Mouse (Mus musculus) spleen, adult 18-20 months (tissue): ENCODE data around the gene Lurap1.

Experiments used
- DNase-seq, 2 experiments: peaks; one replicate each; pipeline ENCODE4 v3.0.0; 2022; ENCODE audit warnings: mixed read lengths in 2 of 2

Gene Lurap1

DNA sequence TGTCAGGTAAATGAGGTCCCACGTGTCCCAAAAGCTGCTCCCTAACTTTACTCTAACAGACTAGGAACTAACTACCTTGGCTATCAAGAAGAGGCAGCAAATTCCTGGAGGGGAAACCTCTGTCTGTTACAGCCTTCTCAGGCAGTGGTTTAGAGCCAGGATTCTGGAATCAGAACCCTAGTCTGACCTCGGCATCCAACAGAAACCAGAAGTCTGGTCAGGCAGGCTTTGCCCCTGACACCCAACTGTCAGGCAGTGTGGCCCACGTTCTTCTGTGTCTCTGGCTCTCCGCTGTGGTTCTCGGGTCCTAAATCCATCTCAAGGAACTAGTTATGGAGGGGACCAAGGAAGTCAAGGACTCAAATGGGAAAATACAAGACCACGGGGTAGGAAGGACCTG lies at the start of gene Lurap1:
Lurap1 (minus strand) TSS at position 101 of the 400 bp plus-strand sequence.
- no peak for DNase-seq

DNA sequence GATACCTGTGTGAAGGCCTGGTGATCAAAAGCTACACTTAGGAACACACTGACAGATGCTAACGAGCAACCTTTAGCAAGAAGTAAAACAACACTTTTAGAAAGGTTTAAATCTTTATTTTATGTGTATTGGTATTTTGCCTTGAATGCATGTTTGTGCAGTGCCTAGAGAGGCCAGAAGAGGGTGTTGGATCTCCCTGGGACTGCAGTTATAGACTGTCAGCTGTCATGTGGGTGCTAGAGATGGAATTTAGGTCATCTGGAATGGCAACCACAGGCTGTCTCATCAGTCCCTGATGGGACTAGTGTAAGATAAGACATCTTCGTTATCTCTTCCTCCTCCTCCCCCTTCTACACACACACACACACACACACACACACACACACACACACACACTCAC lies 47.3 kb upstream of the Lurap1 start:
- DNase-seq = no peak

DNA sequence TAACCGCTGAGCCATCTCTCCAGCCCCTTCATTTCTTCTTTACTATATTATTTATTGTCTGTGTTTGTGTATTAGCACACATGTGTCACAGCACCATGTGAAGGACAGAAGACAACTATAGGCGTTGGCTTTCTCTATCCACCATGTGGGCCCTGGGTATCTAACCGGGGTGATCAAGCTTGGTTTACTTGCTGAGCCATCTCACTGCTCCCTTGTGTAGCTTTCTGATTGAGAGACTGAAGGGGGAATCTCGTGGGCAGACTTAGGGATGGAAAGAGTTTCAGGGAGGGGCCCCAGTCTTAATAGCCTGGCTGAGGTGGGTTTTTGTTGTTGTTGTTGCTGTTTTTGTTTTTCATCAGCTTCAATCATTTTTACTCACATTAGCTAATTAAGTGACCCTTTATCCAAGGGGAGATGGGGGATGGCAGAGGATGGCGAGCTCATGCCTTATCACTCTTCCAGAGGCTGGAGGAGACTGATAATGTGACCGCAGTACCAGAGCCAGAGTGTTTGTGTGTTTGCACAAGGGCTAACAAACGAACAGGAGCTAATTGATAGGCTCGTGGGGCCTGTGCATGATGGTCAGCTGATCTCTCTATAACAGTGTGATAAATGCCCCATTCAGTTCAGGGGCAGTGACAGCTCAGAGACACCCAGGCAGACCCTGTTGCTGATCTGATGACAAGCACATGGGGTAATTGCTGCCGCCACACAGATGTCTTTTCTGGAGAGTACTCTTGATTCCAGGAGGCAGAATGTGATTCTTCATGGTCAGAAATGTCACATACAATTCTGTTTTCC lies 42.6 kb upstream of the Lurap1 start:
- no peak for DNase-seq

DNA sequence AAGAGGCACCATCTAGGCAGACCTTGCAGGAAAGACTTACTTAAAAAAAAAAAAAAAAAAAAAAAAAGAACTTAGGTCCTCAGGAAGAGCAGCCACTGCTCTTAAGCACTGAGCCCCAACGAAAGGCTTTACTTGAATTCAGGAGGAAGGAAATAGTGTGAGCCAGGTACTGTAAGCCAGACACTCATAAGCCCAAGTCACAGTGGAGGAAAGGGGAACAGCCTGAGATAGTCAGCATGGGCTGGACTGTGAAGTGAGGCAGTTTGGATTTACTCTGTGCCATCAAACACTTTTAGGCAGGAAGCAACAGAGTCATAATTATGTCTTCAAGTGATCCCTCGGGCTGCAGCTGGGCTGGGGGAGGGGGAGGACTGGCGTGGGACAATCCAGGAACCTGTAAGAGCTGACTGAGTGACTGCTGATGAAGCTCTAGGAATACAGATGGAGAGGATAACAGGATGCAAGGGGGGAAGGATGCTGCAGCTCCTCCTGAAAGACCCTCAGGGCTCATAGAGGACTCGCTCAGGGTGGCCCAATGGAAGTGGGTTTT lies 41.2 kb upstream of the Lurap1 start:
- no peak for DNase-seq

DNA sequence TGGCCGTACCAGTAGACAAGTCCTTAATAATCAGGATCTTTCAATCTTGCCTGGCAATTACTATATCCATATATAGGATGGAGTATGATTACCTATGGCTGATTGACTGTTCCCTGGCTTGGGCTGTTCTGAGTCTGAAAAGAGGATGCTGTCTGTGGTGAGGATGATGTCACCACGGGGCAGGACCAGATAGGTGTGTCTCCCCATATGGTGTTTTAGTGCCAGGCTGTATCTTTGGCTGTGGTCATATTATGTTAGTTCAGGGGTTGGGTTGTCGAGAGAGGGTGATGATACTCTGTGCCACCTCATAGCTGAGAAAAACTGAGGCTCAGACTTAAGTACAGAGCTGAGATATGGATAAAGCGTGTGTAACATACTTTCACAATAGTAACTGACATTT lies 33.9 kb upstream of the Lurap1 start:
- no peak for DNase-seq

DNA sequence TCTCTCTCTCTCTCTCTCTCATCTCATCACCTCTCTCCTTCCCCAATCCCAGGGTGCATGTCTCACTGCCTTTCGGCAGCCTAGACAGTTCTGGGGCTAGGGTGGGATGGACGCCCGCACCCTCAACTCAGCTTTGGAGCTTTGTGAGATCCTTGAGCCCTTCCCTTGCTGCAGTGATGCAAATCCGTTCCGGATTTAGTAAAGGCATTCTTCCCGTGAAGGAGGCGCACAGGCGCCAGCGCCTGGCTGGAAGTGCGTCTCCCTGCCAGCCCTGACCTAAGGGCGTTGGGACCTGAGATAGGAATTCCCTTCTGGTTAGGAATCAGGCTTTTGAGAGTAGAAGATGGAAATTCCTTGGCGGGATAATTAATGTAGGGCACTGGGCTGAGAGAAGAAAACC lies 31.6 kb upstream of the Lurap1 start:
- DNase-seq = no peak

DNA sequence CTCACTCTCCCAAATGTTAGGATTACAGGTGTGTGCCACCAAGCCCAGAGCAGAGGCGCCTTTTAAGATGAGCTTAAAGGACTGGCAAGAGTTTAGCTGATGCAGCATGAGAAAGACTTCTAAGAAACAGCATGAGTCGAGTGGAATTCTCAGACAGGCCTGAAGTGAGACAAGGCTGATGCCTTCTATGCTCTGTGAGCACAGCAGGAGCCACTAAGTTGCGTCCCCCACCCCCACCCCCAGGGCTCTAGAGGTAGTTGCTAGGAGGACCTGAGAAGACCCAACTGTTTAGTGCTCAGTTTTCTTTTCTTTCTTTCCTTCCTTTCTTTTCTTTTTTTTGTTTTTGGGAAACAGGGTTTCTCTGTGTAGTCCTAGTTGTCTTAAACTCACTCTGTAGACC lies 30.9 kb upstream of the Lurap1 start:
- no peak for DNase-seq

DNA sequence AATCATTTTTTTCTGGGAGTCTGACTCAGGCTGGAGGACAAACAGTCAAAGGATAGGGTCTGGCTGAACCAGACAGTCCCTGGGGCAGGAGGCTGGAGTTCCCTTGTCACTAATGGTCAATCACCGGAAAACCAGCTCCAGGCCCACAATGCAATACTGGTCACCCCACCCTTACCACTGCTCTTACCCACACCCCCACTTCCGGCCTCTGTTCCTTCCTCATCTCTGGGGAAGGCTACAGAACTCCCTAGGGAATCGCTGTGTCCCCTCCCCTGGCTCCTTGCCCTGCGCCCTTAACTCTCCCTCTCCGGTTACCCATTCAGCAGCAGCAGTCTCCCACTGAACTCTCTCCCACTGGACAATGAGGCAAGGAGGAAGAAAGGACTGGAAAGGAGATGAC lies 26.0 kb upstream of the Lurap1 start:
- DNase-seq = peak; percentile 54 to 55

DNA sequence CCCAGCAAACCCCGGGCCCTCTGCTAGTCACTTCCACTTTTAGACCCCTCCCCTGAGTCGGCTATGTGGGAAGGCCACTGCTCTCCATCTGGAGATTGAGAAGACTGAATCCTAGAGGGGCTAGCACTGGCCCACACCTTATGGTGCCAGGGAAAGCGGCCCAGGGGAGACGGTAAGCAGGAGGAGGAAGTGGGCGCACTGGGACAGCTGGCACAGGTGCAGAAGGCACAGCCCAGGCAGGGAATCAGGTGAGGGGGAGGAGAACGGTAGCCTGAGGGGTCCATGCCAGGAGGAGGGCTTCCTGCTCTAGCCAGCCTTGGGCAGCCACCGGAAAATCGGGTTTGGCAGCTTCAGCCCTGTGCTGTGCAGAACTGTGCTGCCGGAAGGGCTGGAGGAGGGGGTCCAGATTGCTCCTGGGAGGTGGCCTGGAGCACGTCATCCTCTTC lies 25.4 kb upstream of the Lurap1 start:
- peak; percentile 25 to 37 for DNase-seq

DNA sequence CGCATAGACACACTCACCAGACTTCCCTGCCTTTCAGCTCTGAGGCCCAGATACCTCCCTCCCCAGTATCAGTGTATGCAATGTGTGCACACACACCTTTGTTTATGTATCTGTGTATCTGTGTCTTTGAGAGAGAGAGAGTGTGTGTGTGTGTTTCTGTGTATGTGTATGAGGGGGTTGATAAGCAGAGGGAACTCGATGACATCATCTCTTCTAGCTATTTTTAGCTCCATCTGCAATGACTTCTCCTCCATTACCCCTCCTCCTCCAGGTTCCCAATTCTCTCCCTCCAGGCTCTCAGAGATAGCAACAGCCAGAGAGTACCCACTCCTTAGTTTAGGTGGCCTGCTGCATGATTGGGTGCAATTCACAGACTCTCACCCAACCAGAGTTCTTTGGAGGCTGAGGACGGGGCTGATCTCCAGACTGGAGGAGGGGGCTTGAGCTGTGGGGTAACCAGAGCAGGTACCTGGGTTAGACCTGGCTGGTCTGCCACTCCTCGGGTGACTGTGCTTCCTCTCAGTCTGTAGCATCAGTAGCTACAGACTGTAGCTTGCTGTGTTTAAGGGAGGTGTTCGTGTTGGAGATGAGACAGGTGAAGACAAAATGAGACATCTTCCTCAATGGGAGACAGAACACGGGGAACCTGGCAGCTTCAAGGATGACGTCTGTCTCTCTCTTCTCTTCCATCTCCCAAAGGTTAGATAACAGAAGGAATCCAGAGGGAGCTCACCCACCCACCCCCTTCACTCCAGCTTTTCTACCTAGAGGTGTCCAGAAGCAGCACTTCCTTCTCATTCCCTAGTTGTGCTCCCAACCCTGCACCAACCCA lies 24.8 kb upstream of the Lurap1 start:
- DNase-seq = no peak

DNA sequence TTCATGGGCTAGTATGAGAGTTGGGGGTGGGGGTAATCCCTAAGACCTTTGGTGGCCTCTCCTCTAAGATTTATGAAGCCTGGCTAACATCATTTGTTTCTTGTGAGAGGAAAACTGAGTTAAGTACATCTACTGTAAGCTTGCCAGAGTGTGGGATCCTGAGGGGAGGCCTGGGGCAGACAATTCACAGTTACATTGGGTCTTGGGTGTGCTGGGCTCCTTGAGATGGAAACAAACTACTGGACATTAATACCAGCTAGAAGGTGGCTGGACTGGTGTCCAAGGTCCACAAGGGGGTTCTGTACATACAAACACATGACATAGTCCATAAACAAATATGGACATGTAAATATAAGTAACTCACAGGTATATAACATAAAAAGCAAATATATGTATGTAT lies 24.0 kb upstream of the Lurap1 start:
- DNase-seq = no peak

DNA sequence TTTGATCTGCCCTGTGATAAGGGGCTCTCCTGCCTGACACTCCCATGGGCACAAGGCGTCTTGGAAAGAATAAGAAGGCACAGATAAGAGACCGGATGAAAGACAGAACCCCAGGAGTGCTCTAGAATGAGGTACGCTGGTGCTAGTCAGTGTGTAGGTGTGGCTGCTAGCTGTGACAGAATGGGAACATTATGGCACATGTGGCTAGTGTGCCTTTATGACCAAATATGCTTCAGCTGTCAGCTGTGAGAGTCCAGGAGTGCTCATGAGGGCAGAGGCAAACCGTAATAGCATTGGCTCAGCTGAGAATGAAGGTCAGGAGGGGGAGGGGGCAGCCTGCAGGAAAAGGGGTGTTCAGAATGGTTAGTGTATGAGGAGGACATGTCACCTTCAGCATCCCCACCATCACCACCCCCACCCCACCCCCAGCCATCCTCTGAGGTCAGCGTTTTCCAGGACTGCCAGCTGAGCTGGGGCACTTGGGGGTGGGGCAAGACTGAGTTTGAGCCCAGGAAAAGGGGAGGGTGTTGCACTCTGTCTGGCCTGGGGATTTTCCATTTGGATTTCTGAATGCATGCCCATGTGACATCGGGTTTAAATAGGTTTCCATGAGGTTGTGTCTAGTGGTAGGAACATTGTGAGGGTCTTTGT lies 23.5 kb upstream of the Lurap1 start:
- no peak for DNase-seq

DNA sequence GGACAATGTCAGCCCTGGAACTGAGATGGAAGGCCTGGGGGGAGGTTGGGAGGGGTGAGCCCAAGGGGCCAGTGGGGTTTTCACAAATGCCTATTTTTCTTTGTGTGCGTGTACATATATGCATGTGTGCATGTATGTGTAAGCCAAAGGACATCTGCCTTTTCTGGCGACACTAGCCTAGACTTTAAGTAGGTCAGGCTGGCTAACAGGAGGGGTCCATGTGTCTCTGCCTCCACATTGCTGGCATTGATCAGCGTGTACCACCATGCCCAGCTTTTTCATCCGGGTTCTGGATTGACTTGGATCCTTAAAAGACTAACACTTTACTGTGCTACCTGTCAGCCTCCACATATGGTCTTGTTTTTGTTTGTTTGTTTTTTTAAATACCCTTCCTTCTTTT lies 22.6 kb upstream of the Lurap1 start:
- no peak for DNase-seq

DNA sequence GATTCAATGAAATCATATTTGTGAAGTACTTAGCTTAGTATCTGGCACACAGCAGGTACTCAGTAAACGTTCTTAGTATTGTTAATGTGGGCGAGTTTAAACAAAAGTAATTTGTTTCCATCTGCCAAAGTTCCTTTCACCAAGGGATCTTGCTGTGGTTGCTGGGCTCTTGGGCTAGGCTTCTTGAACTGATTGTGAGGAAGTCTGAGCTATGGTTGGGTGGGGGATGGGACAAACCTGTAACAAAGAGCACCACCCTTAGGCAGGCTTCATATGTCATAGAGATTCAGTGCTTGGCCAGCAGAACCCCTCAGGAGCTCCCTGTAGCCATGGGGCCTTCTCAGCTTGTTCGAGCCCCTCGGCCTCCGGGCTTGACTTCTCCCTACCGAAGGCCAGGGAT lies 21.9 kb upstream of the Lurap1 start, which contains the start of the genes 1700042G07Rik and Gm49337:
1700042G07Rik (plus strand) TSS at position 301 of the 400 bp plus-strand sequence.
Gm49337 (plus strand) TSS at position 313 of the 400 bp plus-strand sequence.
- no peak for DNase-seq

DNA sequence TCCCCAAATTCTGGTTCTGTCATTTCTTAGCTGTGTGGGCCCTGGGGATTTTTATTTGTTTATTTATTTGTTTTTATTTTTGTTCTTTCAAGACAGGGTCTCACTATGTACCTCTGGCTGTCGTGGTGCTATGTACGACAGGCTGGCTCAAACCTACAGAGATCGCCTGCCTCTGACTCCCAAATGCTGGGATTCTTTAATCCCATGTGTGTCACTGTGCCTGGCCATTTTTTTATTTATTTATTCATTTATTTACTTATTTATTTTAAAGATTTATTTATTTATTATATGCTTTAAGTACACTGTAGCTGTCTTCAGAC lies 18.2 kb upstream of the Lurap1 start:
- DNase-seq = no peak

DNA sequence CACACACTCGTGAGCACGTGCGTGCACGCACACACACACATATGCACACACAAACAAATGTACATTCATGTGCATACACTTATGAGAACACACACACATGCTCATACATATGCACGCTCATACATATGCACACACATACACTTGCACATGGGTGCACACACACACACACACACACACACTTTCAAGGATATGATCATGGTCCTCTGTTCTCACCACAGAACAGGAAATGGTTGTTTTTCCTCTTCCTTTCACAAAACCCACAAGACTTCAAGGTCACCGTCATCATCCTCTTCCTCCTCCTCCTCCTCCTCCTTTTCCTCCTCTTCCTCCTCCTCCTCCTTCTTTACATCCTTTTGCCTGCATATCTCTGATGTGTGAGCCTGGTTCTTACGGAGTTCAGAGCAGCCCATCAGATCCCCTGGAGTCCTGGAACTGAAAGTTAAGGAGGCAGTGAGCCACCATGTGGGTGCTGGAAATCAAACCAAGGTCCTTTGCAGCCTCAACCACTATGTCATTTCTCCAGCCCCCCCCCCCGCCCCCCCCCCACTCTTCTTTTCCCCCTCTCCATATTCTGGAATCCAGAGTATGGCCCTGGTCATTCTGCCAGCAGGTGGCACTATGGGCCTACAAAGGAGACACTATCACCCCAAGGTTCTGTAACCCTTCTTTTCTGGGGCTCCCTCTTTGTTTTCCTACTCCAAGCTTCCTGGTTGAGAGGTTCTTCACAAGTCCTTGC lies 17.6 kb upstream of the Lurap1 start:
- DNase-seq = peak; percentile 36 to 78

DNA sequence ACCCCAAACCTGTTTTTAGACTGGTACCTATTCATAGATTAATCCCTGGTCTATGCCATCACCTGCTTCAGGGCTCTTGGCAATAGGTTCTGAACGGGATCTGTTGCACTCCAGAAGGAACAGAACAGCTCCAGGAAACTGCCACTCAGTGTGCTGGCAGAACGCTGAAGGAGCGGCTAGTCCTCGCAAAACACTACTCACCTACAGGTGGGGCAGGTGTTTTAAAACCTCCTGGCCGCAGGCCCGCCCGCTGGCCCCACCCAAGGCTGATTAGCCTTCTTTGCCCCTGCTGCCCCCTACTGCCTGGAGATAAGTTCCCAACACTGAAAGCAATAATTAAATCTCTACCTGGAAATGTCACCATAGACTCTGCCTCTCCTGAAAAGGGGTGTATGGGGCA lies 16.3 kb upstream of the Lurap1 start, which contains the start of gene Tspan1:
Tspan1 (minus strand) TSS at position 198 of the 400 bp plus-strand sequence.
- peak in 1 of 2 experiments; percentile 41 for DNase-seq

DNA sequence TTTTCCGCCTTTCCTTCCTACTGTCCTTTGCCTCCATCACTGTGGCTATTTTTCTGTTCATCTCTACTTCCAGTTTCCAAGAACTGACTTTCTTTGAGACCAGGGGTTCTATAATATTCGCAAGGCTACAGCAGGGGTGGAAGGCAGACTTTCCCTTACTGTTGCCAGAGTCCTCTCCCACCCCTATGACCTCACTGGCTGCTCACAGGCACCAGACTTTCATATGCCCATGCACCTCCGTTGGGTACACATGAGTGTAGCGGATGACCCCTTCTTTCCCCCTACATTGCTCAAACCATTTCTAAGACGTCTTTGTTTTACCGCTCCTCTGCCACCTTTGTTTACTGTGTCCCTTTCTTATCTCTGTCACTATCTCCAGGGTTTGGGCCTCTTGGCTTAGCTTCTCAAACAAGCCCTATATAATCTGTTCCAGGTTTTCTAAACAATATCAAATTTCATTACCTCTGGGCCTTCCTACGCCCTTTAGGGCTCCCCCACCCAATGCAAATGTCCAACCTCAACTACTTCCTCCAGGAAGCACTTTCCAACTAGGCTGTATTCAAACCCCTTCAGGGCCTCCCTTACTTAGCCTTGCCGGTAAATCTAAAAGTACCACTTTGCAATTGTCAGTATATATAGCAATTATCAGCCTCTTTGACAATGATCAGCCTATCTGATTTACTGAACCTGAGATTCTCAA lies 14.7 kb upstream of the Lurap1 start:
- no peak for DNase-seq

DNA sequence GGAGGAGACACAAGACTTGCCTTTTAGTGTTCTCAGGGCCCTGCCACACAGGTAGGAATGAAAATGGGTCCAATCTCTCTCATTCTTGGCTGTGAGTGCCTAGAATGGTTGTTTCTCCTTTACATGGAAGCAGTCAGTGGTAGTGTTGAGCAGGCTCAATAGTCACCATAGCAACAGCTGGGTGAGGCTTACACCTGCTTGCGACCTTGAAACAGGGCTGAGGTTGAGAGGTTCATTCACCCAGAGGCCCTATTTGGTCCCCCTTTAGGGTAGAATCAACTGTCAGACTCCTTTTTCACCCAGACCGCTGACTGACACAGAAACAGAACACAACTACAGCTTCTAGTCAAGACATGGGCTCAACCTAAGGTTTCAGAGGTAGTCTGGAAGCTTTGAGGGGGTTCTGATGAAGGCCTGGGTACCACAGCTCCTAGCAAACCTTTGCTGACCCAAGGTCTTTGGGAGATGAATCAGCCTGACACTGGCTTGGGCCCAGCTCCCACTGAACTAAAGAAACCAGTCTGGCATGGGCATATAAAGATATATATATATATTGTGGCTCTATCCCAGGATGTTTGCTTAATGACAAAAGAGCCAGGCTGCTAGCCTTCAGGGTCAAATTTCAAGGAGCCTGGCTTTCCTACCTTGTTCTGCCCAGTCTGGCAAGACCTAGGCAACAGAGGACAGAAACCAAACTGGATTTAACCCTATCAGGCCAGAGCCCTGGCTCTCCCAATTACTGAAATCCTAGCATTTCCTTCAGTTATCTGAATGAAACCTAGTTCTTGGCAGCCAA lies 13.8 kb upstream of the Lurap1 start:
- no peak for DNase-seq

DNA sequence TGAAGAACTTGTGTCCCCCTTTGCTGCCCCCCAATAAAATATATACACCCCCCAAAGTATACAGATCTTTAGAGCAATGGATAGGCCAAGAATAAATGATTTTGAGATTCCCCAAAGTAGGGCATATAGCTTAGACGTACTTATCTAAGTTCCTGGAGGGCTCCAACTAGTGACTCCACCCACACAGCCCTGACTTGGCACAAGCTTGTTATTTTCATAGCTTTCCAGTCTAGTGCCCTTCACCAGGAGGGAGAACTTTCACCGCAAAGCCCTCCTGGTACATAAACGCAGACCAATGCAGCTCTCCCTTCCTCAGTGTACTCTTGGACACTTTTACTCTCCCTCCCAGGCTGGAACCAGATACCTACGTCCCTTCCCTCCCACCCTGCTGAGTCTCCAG lies 11.0 kb upstream of the Lurap1 start:
- DNase-seq = no peak

DNA sequence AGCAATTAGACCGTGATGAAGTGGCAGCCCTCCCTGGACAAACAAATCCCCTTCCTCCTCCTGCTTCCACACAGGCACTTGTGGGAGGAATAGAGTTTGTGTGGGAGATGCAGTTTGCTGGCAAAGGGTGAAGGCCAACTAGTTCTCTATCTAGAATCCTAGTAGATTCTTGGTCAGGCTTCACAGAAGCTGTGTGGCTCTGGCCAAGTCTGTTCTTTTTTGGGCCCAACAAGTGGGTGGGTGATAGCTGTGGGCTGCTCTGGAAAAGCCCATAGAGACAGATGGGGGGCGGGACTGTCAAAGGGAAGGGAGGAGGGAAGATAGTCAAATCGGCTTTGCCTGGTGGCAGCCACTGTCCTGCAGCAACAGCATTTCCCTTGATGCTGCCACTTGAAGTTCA lies 9.6 kb upstream of the Lurap1 start:
- no peak for DNase-seq
